Mouse (Mus musculus): ENCODE results near the gene Dmrtc2. TPM values are rescaled to one million over a fixed set of nuclear protein-coding genes. Genes with fewer than 3 reads are reported as not detected.

The Dmrtc2 gene
- polyA plus RNA-seq, 1 experiment from 2014 or later = not detected

- Histone ChIP-seq H3K9ac (ENCODE audit: low read length) (peak overlapping the region; percentile 90), H3K4me1 (ENCODE audit: control insufficient read depth, insufficient read depth, low read length) (peaks cover 36% of the 10 kb centered on the region), H3K9me3 (replicated peaks; ENCODE audit: control insufficient read depth, low read length) (no peaks in the 10 kb centered on the region), H3K27ac (ENCODE audit: low read length) (peak overlapping the region; percentile 93), H3K4me3 (replicated peaks; ENCODE audit: low read length) (peak overlapping the region; percentile 76), H3K27me3 (ENCODE audit: control insufficient read depth, insufficient read depth, low read length) (no peaks in the 10 kb centered on the region), H3K36me3 (ENCODE audit: control insufficient read depth, insufficient read depth, low read length) (no peaks in the 10 kb centered on the region), H3K4me2 (ENCODE audit: low read depth, low read length) (peak overlapping the region; percentile 91)
- 17% methylated on average over 10 of the region's 10 CpGs for WGBS
- no peak for ATAC-seq (ENCODE audit: insufficient read depth, low FRiP score)
These were observed 33.6 kb downstream of the Dmrtc2 start for GRCm38 (mm10) chr7:24903444-24903825.

DNA sequence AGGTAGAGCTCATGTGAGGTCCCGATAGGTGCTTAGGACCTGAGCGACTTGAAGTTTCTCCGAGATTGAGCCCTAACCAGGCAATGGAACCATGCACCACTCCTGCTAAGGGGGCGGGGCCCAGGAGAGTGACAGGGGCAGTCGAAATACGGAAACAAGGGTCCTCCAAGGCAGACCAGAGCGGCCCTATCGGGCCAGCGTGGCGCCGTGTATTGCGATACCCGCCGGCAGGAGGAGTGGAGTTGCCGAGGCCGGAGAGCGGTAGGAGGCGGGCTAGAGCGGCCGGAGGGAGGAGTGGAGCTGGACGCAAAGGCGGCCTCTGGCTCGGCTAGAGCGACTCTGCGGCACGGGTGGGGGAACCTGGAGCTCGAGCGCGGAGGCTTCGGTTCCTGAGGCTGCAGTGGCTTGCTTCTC is 34.2 kb downstream of the Dmrtc2 start:
- Histone ChIP-seq H3K4me3 (replicated peaks; ENCODE audit: low read length) (peak overlapping the region; percentile 76), H3K9ac (ENCODE audit: low read length) (peak overlapping the region; percentile 87), H3K27me3 (ENCODE audit: control insufficient read depth, insufficient read depth, low read length) (no peaks in the 10 kb centered on the region), H3K4me1 (ENCODE audit: control insufficient read depth, insufficient read depth, low read length) (peaks cover 36% of the 10 kb centered on the region), H3K9me3 (replicated peaks; ENCODE audit: control insufficient read depth, low read length) (no peaks in the 10 kb centered on the region), H3K4me2 (ENCODE audit: low read depth, low read length) (peak overlapping the region; percentile 91), H3K36me3 (ENCODE audit: control insufficient read depth, insufficient read depth, low read length) (no peaks in the 10 kb centered on the region), H3K27ac (ENCODE audit: low read length) (peak overlapping the region; percentile 93)
- 0% methylated on average over 30 of the region's 30 CpGs for WGBS
- peak; percentile 98 for ATAC-seq (ENCODE audit: insufficient read depth, low FRiP score)

- no peak for ATAC-seq (ENCODE audit: insufficient read depth, low FRiP score)
- 14% methylated on average over 3 of the region's 3 CpGs for WGBS
- H3K27ac ChIP-seq (ENCODE audit: low read length) = peak overlapping the region; percentile 84
These were observed 35.1 kb downstream of the Dmrtc2 start for GRCm38 (mm10) chr7:24904936-24905335.

DNA sequence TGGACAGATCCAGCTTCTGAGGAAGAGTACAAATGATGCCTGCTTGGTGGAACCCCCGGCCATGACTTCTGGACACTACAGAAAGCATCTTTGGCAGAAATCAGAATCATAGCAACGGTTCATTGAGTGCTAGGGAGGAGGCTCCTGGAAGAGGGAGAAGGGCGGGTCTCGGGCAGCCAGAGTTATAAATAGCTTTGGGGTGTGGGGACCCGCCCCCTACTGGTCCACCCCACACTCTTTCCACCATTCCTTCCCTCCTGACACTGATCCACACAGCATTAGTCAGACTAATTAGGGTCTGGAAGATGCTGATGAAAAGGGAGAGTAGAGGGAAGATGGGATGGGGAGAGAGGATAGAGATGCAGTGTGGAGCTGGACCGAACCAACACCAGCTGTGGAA is 36.7 kb downstream of the Dmrtc2 start:
- H3K4me1 ChIP-seq (ENCODE audit: control insufficient read depth, insufficient read depth, low read length) = peaks cover 36% of the 10 kb centered on the region
- H3K27ac ChIP-seq (ENCODE audit: low read length) = no peak overlapping the region
- no peaks in the 10 kb centered on the region for H3K9me3 ChIP-seq (replicated peaks; ENCODE audit: control insufficient read depth, low read length)
- H3K4me3 ChIP-seq (replicated peaks; ENCODE audit: low read length) = no peak overlapping the region
- no peak for ATAC-seq (ENCODE audit: insufficient read depth, low FRiP score)
- 0 out of 2 replicates have a peak overlapping the region, but pooled peaks have one; percentile 17 for H3K9ac ChIP-seq (ENCODE audit: low read length)
- peak overlapping the region; percentile 13; the same call in 1 of the 2 replicates for H3K4me2 ChIP-seq (ENCODE audit: low read depth, low read length)
- no peaks in the 10 kb centered on the region for H3K36me3 ChIP-seq (ENCODE audit: control insufficient read depth, insufficient read depth, low read length)
- H3K27me3 ChIP-seq (ENCODE audit: control insufficient read depth, insufficient read depth, low read length) = no peaks in the 10 kb centered on the region
- 25% methylated on average over 6 of the region's 6 CpGs for WGBS

More at GRCm38 (mm10) chr7:24904936-24905335, 35.1 kb downstream of the Dmrtc2 start:
- H3K4me1 ChIP-seq (ENCODE audit: control insufficient read depth, insufficient read depth, low read length) = peaks cover 36% of the 10 kb centered on the region
- H3K27me3 ChIP-seq (ENCODE audit: control insufficient read depth, insufficient read depth, low read length) = no peaks in the 10 kb centered on the region
- peak overlapping the region; percentile 91 for H3K4me2 ChIP-seq (ENCODE audit: low read depth, low read length)
- H3K9ac ChIP-seq (ENCODE audit: low read length) = peak overlapping the region; percentile 87
- H3K36me3 ChIP-seq (ENCODE audit: control insufficient read depth, insufficient read depth, low read length) = no peaks in the 10 kb centered on the region
- H3K9me3 ChIP-seq (replicated peaks; ENCODE audit: control insufficient read depth, low read length) = no peaks in the 10 kb centered on the region
- peak overlapping the region; percentile 76 for H3K4me3 ChIP-seq (replicated peaks; ENCODE audit: low read length)

- Histone ChIP-seq H3K27ac (ENCODE audit: low read length) (no peak overlapping the region), H3K4me2 (ENCODE audit: low read depth, low read length) (peak overlapping the region; percentile 13; the same call in 1 of the 2 replicates)
- WGBS = 28% methylated on average over 13 of the region's 13 CpGs
These were observed 37.4 kb downstream of the Dmrtc2 start for GRCm38 (mm10) chr7:24907211-24907748.

GRCm38 (mm10) chr7:24912480-24912879 is 42.6 kb downstream of the Dmrtc2 start:
- Histone ChIP-seq H3K9ac (ENCODE audit: low read length) (no peak overlapping the region), H3K4me2 (ENCODE audit: low read depth, low read length) (no peak overlapping the region), H3K27ac (ENCODE audit: low read length) (no peak overlapping the region), H3K27me3 (ENCODE audit: control insufficient read depth, insufficient read depth, low read length) (no peaks in the 10 kb centered on the region), H3K4me3 (replicated peaks; ENCODE audit: low read length) (no peak overlapping the region), H3K4me1 (ENCODE audit: control insufficient read depth, insufficient read depth, low read length) (no peaks in the 10 kb centered on the region), H3K36me3 (ENCODE audit: control insufficient read depth, insufficient read depth, low read length) (peaks cover 12% of the 10 kb centered on the region), H3K9me3 (replicated peaks; ENCODE audit: control insufficient read depth, low read length) (no peaks in the 10 kb centered on the region)
- WGBS = 87% methylated on average over 14 of the region's 14 CpGs
- no peak for ATAC-seq (ENCODE audit: insufficient read depth, low FRiP score)

More at GRCm38 (mm10) chr7:24907211-24907748, 37.4 kb downstream of the Dmrtc2 start:
- Histone ChIP-seq H3K27me3 (ENCODE audit: control insufficient read depth, insufficient read depth, low read length) (no peaks in the 10 kb centered on the region), H3K9ac (ENCODE audit: low read length) (no peak overlapping the region), H3K4me3 (replicated peaks; ENCODE audit: low read length) (no peak overlapping the region), H3K4me1 (ENCODE audit: control insufficient read depth, insufficient read depth, low read length) (peaks cover 32% of the 10 kb centered on the region), H3K9me3 (replicated peaks; ENCODE audit: control insufficient read depth, low read length) (no peaks in the 10 kb centered on the region), H3K36me3 (ENCODE audit: control insufficient read depth, insufficient read depth, low read length) (no peaks in the 10 kb centered on the region)
- no peak for ATAC-seq (ENCODE audit: insufficient read depth, low FRiP score)

GRCm38 (mm10) chr7:24918763-24919323 is 49.0 kb downstream of the Dmrtc2 start:
- no peak overlapping the region for H3K27ac ChIP-seq (ENCODE audit: low read length)
- H3K27me3 ChIP-seq (ENCODE audit: control insufficient read depth, insufficient read depth, low read length) = no peaks in the 10 kb centered on the region
- H3K4me1 ChIP-seq (ENCODE audit: control insufficient read depth, insufficient read depth, low read length) = no peaks in the 10 kb centered on the region
- no peak overlapping the region for H3K9ac ChIP-seq (ENCODE audit: low read length)
- no peaks in the 10 kb centered on the region for H3K9me3 ChIP-seq (replicated peaks; ENCODE audit: control insufficient read depth, low read length)
- H3K4me3 ChIP-seq (replicated peaks; ENCODE audit: low read length) = no peak overlapping the region
- H3K36me3 ChIP-seq (ENCODE audit: control insufficient read depth, insufficient read depth, low read length) = peaks cover 48% of the 10 kb centered on the region
- H3K4me2 ChIP-seq (ENCODE audit: low read depth, low read length) = no peak overlapping the region
- 0 out of 2 replicates have a peak, but pooled peaks have one; percentile 7 for ATAC-seq (ENCODE audit: insufficient read depth, low FRiP score)
- 90% methylated on average over 20 of the region's 20 CpGs for WGBS

GRCm38 (mm10) chr7:24919728-24920127 is 49.9 kb downstream of the Dmrtc2 start:
- Histone ChIP-seq H3K9ac (ENCODE audit: low read length) (no peak overlapping the region), H3K4me3 (replicated peaks; ENCODE audit: low read length) (no peak overlapping the region), H3K4me1 (ENCODE audit: control insufficient read depth, insufficient read depth, low read length) (no peaks in the 10 kb centered on the region), H3K4me2 (ENCODE audit: low read depth, low read length) (no peak overlapping the region), H3K27ac (ENCODE audit: low read length) (no peak overlapping the region), H3K36me3 (ENCODE audit: control insufficient read depth, insufficient read depth, low read length) (peaks cover 55% of the 10 kb centered on the region), H3K9me3 (replicated peaks; ENCODE audit: control insufficient read depth, low read length) (no peaks in the 10 kb centered on the region), H3K27me3 (ENCODE audit: control insufficient read depth, insufficient read depth, low read length) (no peaks in the 10 kb centered on the region)
- no peak for ATAC-seq (ENCODE audit: insufficient read depth, low FRiP score)
- WGBS = 87% methylated on average over 9 of the region's 9 CpGs
